Mouse (Mus musculus) limb, embryonic 13.5 days (tissue): ENCODE measurements around the gene Zfp692. TPM values are rescaled to one million over a fixed set of nuclear protein-coding genes. Genes with fewer than 3 reads are reported as not detected.

ENCODE experiments used
- ATAC-seq: fragments of 200-750 bp; cut with Nextera tagmentation; 2 replicates; pipeline ENCODE4 v1.8.0; 2017; ENCODE audit warnings: low read depth, moderate number of reproducible peaks, moderate TSS enrichment; ENCODE audit not compliant: low FRiP score
- H3K27ac ChIP-seq: fragments of 300-500 bp; sonication (generic); 2 replicates; pipeline ENCODE4 v1.5.1; 2015; ENCODE audit warnings: inconsistent platforms, mild to moderate bottlenecking, moderate library complexity
- H3K27me3 ChIP-seq: fragments of 300-500 bp; sonication (generic); 2 replicates; pipeline ENCODE4 v1.6.1; 2015; ENCODE audit warnings: mild to moderate bottlenecking, inconsistent platforms
- H3K36me3 ChIP-seq: fragments of 300-500 bp; sonication (generic); 2 replicates; pipeline ENCODE4 v1.6.1; 2015; ENCODE audit warnings: inconsistent platforms, mild to moderate bottlenecking, moderate library complexity
- H3K4me1 ChIP-seq: fragments of 300-500 bp; sonication (generic); 2 replicates; pipeline ENCODE4 v1.6.1; 2015; ENCODE audit warnings: inconsistent platforms
- H3K4me2 ChIP-seq: fragments of 300-500 bp; sonication (generic); replicated peaks from 2 replicates; pipeline ENCODE4 v1.6.1; 2015; ENCODE audit warnings: inconsistent platforms, mild to moderate bottlenecking, moderate library complexity
- H3K4me3 ChIP-seq: fragments of 300-500 bp; sonication (generic); 2 replicates; pipeline ENCODE4 v1.5.1; 2015; ENCODE audit warnings: moderate library complexity, mild to moderate bottlenecking, inconsistent platforms
- H3K9ac ChIP-seq: fragments of 300-500 bp; sonication (generic); 2 replicates; pipeline ENCODE4 v1.6.1; 2015; ENCODE audit warnings: mild to moderate bottlenecking, inconsistent platforms
- H3K9me3 ChIP-seq: fragments of 300-500 bp; sonication (generic); 2 replicates; pipeline ENCODE4 v1.6.1; 2016; ENCODE audit warnings: inconsistent platforms
- WGBS: fragments of 180-500 bp; shearing (Covaris S2); methylation state at CpG from one replicate; pipeline ENCODE4 v1.1.7; 2015; 5-methylcytosine and 5-hydroxymethylcytosine counted together
- polyA plus RNA-seq: library from polyadenylated mRNA; unstranded; fragments of >200 nt; fragmentation: Nextera tagmentation; extraction: Ambion mirVana; gene quantifications from 2 replicates; pipeline ENCODE4 v1.2.1, GENCODE M21; 2015

The Zfp692 gene
- polyA plus RNA-seq, 1 experiment from 2014 or later, result 26.7 TPM

GRCm38 (mm10) chr11:58314069-58314468, 7.2 kb downstream of the Zfp692 start:
- no peaks in the 10 kb centered on the region for H3K4me1 ChIP-seq
- no peak overlapping the region for H3K27ac ChIP-seq
- no peaks in the 10 kb centered on the region for H3K27me3 ChIP-seq
- 86% methylated on average over 6 of the region's 6 CpGs for WGBS
- H3K4me2 ChIP-seq, result no peak overlapping the region
- no peak for ATAC-seq
- peaks cover 74% of the 10 kb centered on the region for H3K36me3 ChIP-seq
- H3K9me3 ChIP-seq, result peaks cover 4% of the 10 kb centered on the region; the same call in 1 of the 2 replicates
- no peak overlapping the region for H3K4me3 ChIP-seq
- H3K9ac ChIP-seq, result no peak overlapping the region

- no peak overlapping the region for H3K9ac ChIP-seq
Observed at GRCm38 (mm10) chr11:58315536-58316168, 8.8 kb downstream of the Zfp692 start.

GRCm38 (mm10) chr11:58316344-58316743, 9.5 kb downstream of the Zfp692 start:
- Histone ChIP-seq H3K27me3 (no peaks in the 10 kb centered on the region), H3K4me3 (no peak overlapping the region), H3K36me3 (peaks cover 69% of the 10 kb centered on the region), H3K4me2 (no peak overlapping the region), H3K4me1 (no peaks in the 10 kb centered on the region), H3K9ac (no peak overlapping the region), H3K9me3 (peaks cover 4% of the 10 kb centered on the region; the same call in 1 of the 2 replicates), H3K27ac (no peak overlapping the region)
- WGBS, result 88% methylated on average over 17 of the region's 17 CpGs
- ATAC-seq, result 0 out of 2 replicates have a peak, but pooled peaks have one; percentile 10

More at GRCm38 (mm10) chr11:58315536-58316168, 8.8 kb downstream of the Zfp692 start:
- Histone ChIP-seq H3K36me3 (peaks cover 72% of the 10 kb centered on the region), H3K27ac (no peak overlapping the region), H3K4me2 (no peak overlapping the region), H3K27me3 (no peaks in the 10 kb centered on the region), H3K4me1 (no peaks in the 10 kb centered on the region), H3K4me3 (no peak overlapping the region), H3K9me3 (peaks cover 4% of the 10 kb centered on the region; the same call in 1 of the 2 replicates)
- 90% methylated on average over 5 of the region's 5 CpGs for WGBS
- ATAC-seq, result no peak

GRCm38 (mm10) chr11:58316768-58317390, 10.0 kb downstream of the Zfp692 start:
- 73% methylated on average over 28 of the region's 28 CpGs for WGBS

GRCm38 (mm10) chr11:58322824-58323569, 16.1 kb downstream of the Zfp692 start:
- H3K27ac ChIP-seq, result peak overlapping the region; percentile 96
- H3K9ac ChIP-seq, result peak overlapping the region; percentile 88
- H3K27me3 ChIP-seq, result no peaks in the 10 kb centered on the region
- peak; percentile 98 for ATAC-seq
- under 1% methylated on average over 63 of the region's 63 CpGs for WGBS
- H3K36me3 ChIP-seq, result peaks cover 35% of the 10 kb centered on the region
- H3K4me1 ChIP-seq, result peaks cover 19% of the 10 kb centered on the region
- peak overlapping the region; percentile 85 for H3K4me2 ChIP-seq
- no peaks in the 10 kb centered on the region for H3K9me3 ChIP-seq
- peak overlapping the region; percentile 80 for H3K4me3 ChIP-seq

More at GRCm38 (mm10) chr11:58316768-58317390, 10.0 kb downstream of the Zfp692 start:
- Histone ChIP-seq H3K9me3 (peaks cover 4% of the 10 kb centered on the region; the same call in 1 of the 2 replicates), H3K27ac (no peak overlapping the region), H3K4me1 (peaks cover 5% of the 10 kb centered on the region), H3K4me3 (no peak overlapping the region), H3K27me3 (no peaks in the 10 kb centered on the region), H3K4me2 (no peak overlapping the region), H3K36me3 (peaks cover 64% of the 10 kb centered on the region), H3K9ac (no peak overlapping the region)
- 0 out of 2 replicates have a peak, but pooled peaks have one; percentile 59 for ATAC-seq

GRCm38 (mm10) chr11:58323570-58324340, 16.9 kb downstream of the Zfp692 start:
- Histone ChIP-seq H3K4me1 (peaks cover 21% of the 10 kb centered on the region), H3K27me3 (no peaks in the 10 kb centered on the region), H3K27ac (peak overlapping the region; percentile 96; the same call in 1 of the 2 replicates), H3K9ac (peak overlapping the region; percentile 88), H3K4me2 (peak overlapping the region; percentile 85), H3K9me3 (no peaks in the 10 kb centered on the region), H3K36me3 (peaks cover 31% of the 10 kb centered on the region), H3K4me3 (peak overlapping the region; percentile 80)
- WGBS, result 8% methylated on average over 24 of the region's 24 CpGs
- peak; percentile 20 for ATAC-seq

GRCm38 (mm10) chr11:58324614-58325229, 17.9 kb downstream of the Zfp692 start:
- Histone ChIP-seq H3K36me3 (peaks cover 25% of the 10 kb centered on the region), H3K9me3 (no peaks in the 10 kb centered on the region), H3K9ac (no peak overlapping the region), H3K4me1 (peaks cover 29% of the 10 kb centered on the region), H3K4me2 (no peak overlapping the region), H3K27me3 (no peaks in the 10 kb centered on the region), H3K27ac (no peak overlapping the region), H3K4me3 (no peak overlapping the region)
- no peak for ATAC-seq
- 79% methylated on average over 3 of the region's 3 CpGs for WGBS

GRCm38 (mm10) chr11:58326781-58327180, 19.9 kb downstream of the Zfp692 start:
- H3K4me1 ChIP-seq, result peaks cover 33% of the 10 kb centered on the region
- no peak overlapping the region for H3K4me2 ChIP-seq
- no peak for ATAC-seq
- WGBS, result 84% methylated on average over 3 of the region's 3 CpGs
- H3K9me3 ChIP-seq, result no peaks in the 10 kb centered on the region
- H3K9ac ChIP-seq, result no peak overlapping the region
- no peak overlapping the region for H3K4me3 ChIP-seq
- peaks cover 18% of the 10 kb centered on the region for H3K36me3 ChIP-seq
- no peak overlapping the region for H3K27ac ChIP-seq
- H3K27me3 ChIP-seq, result no peaks in the 10 kb centered on the region

- Histone ChIP-seq H3K4me1 (peaks cover 32% of the 10 kb centered on the region), H3K27ac (peak overlapping the region; percentile 69), H3K9ac (peak overlapping the region; percentile 88), H3K4me2 (peak overlapping the region; percentile 95), H3K4me3 (peak overlapping the region; percentile 89), H3K9me3 (no peaks in the 10 kb centered on the region), H3K36me3 (peaks cover 27% of the 10 kb centered on the region), H3K27me3 (no peaks in the 10 kb centered on the region)
- WGBS, result 1% methylated on average over 21 of the region's 21 CpGs
- ATAC-seq, result peak; percentile 9; the same call in 1 of the 2 replicates
Observed at GRCm38 (mm10) chr11:58329906-58330275, 23.0 kb downstream of the Zfp692 start.

GRCm38 (mm10) chr11:58330276-58331148, 23.6 kb downstream of the Zfp692 start, which contains the start of the genes Zfp672 and Sh3bp5l:
TSS of gene Zfp672 (minus strand) at chr11:58330339.
TSS of gene Sh3bp5l (plus strand) at chr11:58330724.
- Histone ChIP-seq H3K4me2 (peak within 1 kb of the TSS; percentile 97), H3K4me3 (peak within 1 kb of the TSS; percentile 89), H3K9me3 (no peaks in the 10 kb centered on the region), H3K27me3 (no peaks in the 10 kb centered on the region), H3K27ac (peak within 1 kb of the TSS; percentile 69), H3K36me3 (peaks cover 29% of the 10 kb centered on the region), H3K9ac (peak within 1 kb of the TSS; percentile 88), H3K4me1 (peaks cover 32% of the 10 kb centered on the region)
- WGBS, result under 1% methylated on average over 52 of the region's 52 CpGs
- ATAC-seq, result peak; percentile 94
